Mouse (Mus musculus): ENCODE measurements at regions not wholly inside any gene's neighbourhood (a gene's known extent, or its start where the extent isn't known, plus 50 kb on each side); places are given as distances from the start of the nearest gene placed in this dataset.

- no peak for DNase-seq
Measured at GRCm38 (mm10) chr11:114548658-114549057, 119.7 kb upstream of the Rpl38 start.

- DNase-seq = no peak
Measured at GRCm38 (mm10) chr11:114544212-114544611, 124.1 kb upstream of the Rpl38 start.

- DNase-seq = no peak
Measured at GRCm38 (mm10) chr11:114542167-114542566, 126.2 kb upstream of the Rpl38 start.

- no peak for DNase-seq
Measured at GRCm38 (mm10) chr11:114540503-114540902, 127.8 kb upstream of the Rpl38 start.

GRCm38 (mm10) chr11:114536616-114537493 is 131.5 kb upstream of the Rpl38 start:
- no peak for DNase-seq

- DNase-seq = no peak
Measured at GRCm38 (mm10) chr11:114535900-114536299, 132.4 kb upstream of the Rpl38 start.

- no peak for DNase-seq
Measured at GRCm38 (mm10) chr11:114534436-114534835, 133.9 kb upstream of the Rpl38 start.

GRCm38 (mm10) chr11:114531241-114531765 is 137.0 kb upstream of the Rpl38 start:
- DNase-seq = no peak

- no peak for DNase-seq
Measured at GRCm38 (mm10) chr11:114528937-114529772, 139.2 kb upstream of the Rpl38 start.

- peak; percentile 60 for DNase-seq
Measured at GRCm38 (mm10) chr11:114523444-114524238, 144.7 kb upstream of the Rpl38 start.

- no peak for DNase-seq
Measured at GRCm38 (mm10) chr11:114515278-114515677, 153.0 kb upstream of the Rpl38 start.

- no peak for DNase-seq
Measured at GRCm38 (mm10) chr11:114514126-114514525, 154.2 kb upstream of the Rpl38 start.

- no peak for DNase-seq
Measured at GRCm38 (mm10) chr11:114513446-114513845, 154.9 kb upstream of the Rpl38 start.

GRCm38 (mm10) chr11:114511994-114512393 is 156.3 kb upstream of the Rpl38 start:
- no peak for DNase-seq

- DNase-seq = no peak
Measured at GRCm38 (mm10) chr11:114502562-114502961, 165.8 kb upstream of the Rpl38 start.

GRCm38 (mm10) chr11:114501869-114502540 is 166.3 kb upstream of the Rpl38 start:
- no peak for DNase-seq

- DNase-seq = no peak
Measured at GRCm38 (mm10) chr11:114500416-114500815, 167.9 kb upstream of the Rpl38 start.

GRCm38 (mm10) chr11:114499665-114500064 is 168.7 kb upstream of the Rpl38 start:
- no peak for DNase-seq

- peak; percentile 14 for DNase-seq
Measured at GRCm38 (mm10) chr11:114495520-114495921, 172.8 kb upstream of the Rpl38 start.

GRCm38 (mm10) chr11:114486455-114486854 is 181.9 kb upstream of the Rpl38 start:
- no peak for DNase-seq

- no peak for DNase-seq
Measured at GRCm38 (mm10) chr11:114485429-114485828, 182.9 kb upstream of the Rpl38 start.

GRCm38 (mm10) chr11:114484668-114484953 is 183.7 kb upstream of the Rpl38 start:
- no peak for DNase-seq
